Mouse (Mus musculus) skeletal muscle tissue, adult 2 months (tissue): ENCODE measurements around the gene Ubn2.
"Not testable (repeated sequence)": the region's sequence is repeated elsewhere in the genome, so short reads cannot be mapped to it uniquely, and the experiment has no call there.

Experiments
- DNase-seq: peaks from one replicate; pipeline ENCODE4 v3.0.0-alpha.2; 2012; ENCODE audit warnings: low read depth, low spot score

Gene Ubn2

GRCm38 (mm10) chr6:38533428-38534405, 100.0 kb downstream of the Ubn2 start, which contains the start of gene Fmc1:
Fmc1 (plus strand) TSS chr6:38533502.
- DNase-seq: peak; percentile 100

- peak; percentile 96 for DNase-seq
Measured at GRCm38 (mm10) chr6:38534640-38535365, 101.1 kb downstream of the Ubn2 start.

GRCm38 (mm10) chr6:38535366-38535690, 101.6 kb downstream of the Ubn2 start:
- DNase-seq: no peak

- DNase-seq: no peak
Measured at GRCm38 (mm10) chr6:38535788-38536187, 102.0 kb downstream of the Ubn2 start.

- not testable (repeated sequence) for DNase-seq
Measured at GRCm38 (mm10) chr6:38544141-38544540, 110.4 kb downstream of the Ubn2 start.

GRCm38 (mm10) chr6:38547005-38547404, 113.3 kb downstream of the Ubn2 start:
- DNase-seq: not testable (repeated sequence)

GRCm38 (mm10) chr6:38547707-38548106, 114.0 kb downstream of the Ubn2 start:
- no peak for DNase-seq

- DNase-seq: not testable (repeated sequence)
Measured at GRCm38 (mm10) chr6:38548595-38548994, 114.8 kb downstream of the Ubn2 start.

GRCm38 (mm10) chr6:38549840-38550239, 116.1 kb downstream of the Ubn2 start:
- DNase-seq: not testable (repeated sequence)

- peak; percentile 82 for DNase-seq
Measured at GRCm38 (mm10) chr6:38550250-38551061, 116.7 kb downstream of the Ubn2 start.

GRCm38 (mm10) chr6:38551062-38551988, 117.6 kb downstream of the Ubn2 start, which contains the start of gene Luc7l2:
Luc7l2 (plus strand) TSS chr6:38551334.
- peak; percentile 100 for DNase-seq

GRCm38 (mm10) chr6:38551989-38552635, 118.4 kb downstream of the Ubn2 start:
- peak; percentile 96 for DNase-seq

- no peak for DNase-seq
Measured at GRCm38 (mm10) chr6:38552636-38553000, 118.9 kb downstream of the Ubn2 start.
